Mouse (Mus musculus): Measurements from ENCODE around the gene Ndufaf5.
"Not testable (repeated sequence)": the region's sequence is repeated elsewhere in the genome, so short reads cannot be mapped to it uniquely, and the experiment has no call there.

Ndufaf5 gene

GRCm38 (mm10) chr2:140170127-140170802 lies at the start of gene Ndufaf5, which contains the start of gene Esf1:
Ndufaf5 (plus strand) TSS chr2:140170649.
Esf1 (minus strand) TSS chr2:140170564.
- peak; percentile 95 to 97 for DNase-seq (ENCODE audit: low spot score in 2 of 2)

GRCm38 (mm10) chr2:140125516-140125915 lies 44.9 kb upstream of the Ndufaf5 start:
- no peak for DNase-seq (ENCODE audit: low spot score in 2 of 2)

- not testable (repeated sequence) for DNase-seq (ENCODE audit: low spot score in 2 of 2)
Measured at GRCm38 (mm10) chr2:140151743-140152142, 18.7 kb upstream of the Ndufaf5 start, which contains the start of gene Gm17374. Gm17374 (plus strand) TSS chr2:140152043.

- no peak for DNase-seq (ENCODE audit: low spot score in 2 of 2)
Measured at GRCm38 (mm10) chr2:140159186-140159730, 11.2 kb upstream of the Ndufaf5 start.

GRCm38 (mm10) chr2:140163351-140163854 lies 7.0 kb upstream of the Ndufaf5 start:
- no peak for DNase-seq (ENCODE audit: low spot score in 2 of 2)

GRCm38 (mm10) chr2:140169057-140169456 lies 1.4 kb upstream of the Ndufaf5 start:
- DNase-seq (ENCODE audit: low spot score in 2 of 2), result no peak

- DNase-seq (ENCODE audit: low spot score in 2 of 2), result no peak
Measured at GRCm38 (mm10) chr2:140170803-140171553, 529 bp downstream of the Ndufaf5 start.

GRCm38 (mm10) chr2:140185685-140186210 lies 15.3 kb downstream of the Ndufaf5 start:
- not testable (repeated sequence) for DNase-seq (ENCODE audit: low spot score in 2 of 2)

- no peak for DNase-seq (ENCODE audit: low spot score in 2 of 2)
Measured at GRCm38 (mm10) chr2:140200713-140201112, 30.3 kb downstream of the Ndufaf5 start.

- peak in 1 of 2 experiments; percentile 19 for DNase-seq (ENCODE audit: low spot score in 2 of 2)
Measured at GRCm38 (mm10) chr2:140202573-140202972, 32.1 kb downstream of the Ndufaf5 start.

- DNase-seq (ENCODE audit: low spot score in 2 of 2), result no peak
Measured at GRCm38 (mm10) chr2:140203756-140204155, 33.3 kb downstream of the Ndufaf5 start.

GRCm38 (mm10) chr2:140214519-140215027 lies 44.1 kb downstream of the Ndufaf5 start:
- no peak for DNase-seq (ENCODE audit: low spot score in 2 of 2)

GRCm38 (mm10) chr2:140215415-140215814 lies 45.0 kb downstream of the Ndufaf5 start:
- DNase-seq (ENCODE audit: low spot score in 2 of 2), result no peak

- DNase-seq (ENCODE audit: low spot score in 2 of 2), result no peak
Measured at GRCm38 (mm10) chr2:140215965-140216364, 45.5 kb downstream of the Ndufaf5 start.

- no peak for DNase-seq (ENCODE audit: low spot score in 2 of 2)
Measured at GRCm38 (mm10) chr2:140220325-140220724, 49.9 kb downstream of the Ndufaf5 start.

GRCm38 (mm10) chr2:140230295-140230694 lies 59.8 kb downstream of the Ndufaf5 start:
- no peak for DNase-seq (ENCODE audit: low spot score in 2 of 2)

- DNase-seq (ENCODE audit: low spot score in 2 of 2), result no peak
Measured at GRCm38 (mm10) chr2:140237245-140237644, 66.8 kb downstream of the Ndufaf5 start.

GRCm38 (mm10) chr2:140242398-140242797 lies 71.9 kb downstream of the Ndufaf5 start:
- no peak for DNase-seq (ENCODE audit: low spot score in 2 of 2)

- DNase-seq (ENCODE audit: low spot score in 2 of 2), result no peak
Measured at GRCm38 (mm10) chr2:140243105-140243504, 72.7 kb downstream of the Ndufaf5 start.

Data from frontal cortex, postnatal 14 days (tissue).